Mouse (Mus musculus) neural tube, embryonic 14.5 days (tissue): ENCODE measurements around the gene Cdc45. TPM values are rescaled to one million over a fixed set of nuclear protein-coding genes. Genes with fewer than 3 reads are reported as not detected.

Experiments
- ATAC-seq: fragments of 200-750 bp; cut with Nextera tagmentation; 2 replicates; pipeline ENCODE4 v1.8.0; 2017; ENCODE audit warnings: low read depth, mild to moderate bottlenecking, moderate TSS enrichment, moderate library complexity
- H3K27ac ChIP-seq: fragments of 300-500 bp; sonication (generic); 2 replicates; pipeline ENCODE4 v1.5.1; 2014; ENCODE audit warnings: low read depth, mild to moderate bottlenecking, control low read depth, low read length, moderate library complexity, mixed read lengths
- H3K27me3 ChIP-seq: fragments of 300-500 bp; sonication (generic); 2 replicates; pipeline ENCODE4 v1.6.1; 2014; ENCODE audit warnings: low read length; ENCODE audit not compliant: control insufficient read depth, insufficient read depth
- H3K36me3 ChIP-seq: fragments of 300-500 bp; sonication (generic); 2 replicates; pipeline ENCODE4 v1.6.1; 2014; ENCODE audit warnings: low read length, mixed read lengths; ENCODE audit not compliant: control insufficient read depth, insufficient read depth
- H3K4me1 ChIP-seq: fragments of 300-500 bp; sonication (generic); 2 replicates; pipeline ENCODE4 v1.6.1; 2014; ENCODE audit warnings: low read length; ENCODE audit not compliant: control insufficient read depth, insufficient read depth
- H3K4me2 ChIP-seq: fragments of 300-500 bp; sonication (generic); 2 replicates; pipeline ENCODE4 v1.6.1; 2014; ENCODE audit warnings: mild to moderate bottlenecking, low read depth, low read length, control low read depth
- H3K4me3 ChIP-seq: fragments of 300-500 bp; sonication (generic); 2 replicates; pipeline ENCODE4 v1.5.1; 2014; ENCODE audit warnings: low read depth, low read length, control low read depth, mixed read lengths
- H3K9ac ChIP-seq: fragments of 300-500 bp; sonication (generic); replicated peaks from 2 replicates; pipeline ENCODE4 v1.6.1; 2014; ENCODE audit warnings: low read depth, mild to moderate bottlenecking, control low read depth, low read length, mixed read lengths
- H3K9me3 ChIP-seq: fragments of 300-500 bp; sonication (generic); 2 replicates; pipeline ENCODE4 v1.6.1; 2016; ENCODE audit warnings: low read length; ENCODE audit not compliant: control insufficient read depth
- WGBS: fragments of 180-500 bp; shearing (Covaris S2); extraction: QIAGEN DNeasy Blood & Tissue Kit; methylation state at CpG from one replicate; pipeline ENCODE4 v1.1.7; 2014; 5-methylcytosine and 5-hydroxymethylcytosine counted together
- polyA plus RNA-seq: library from polyadenylated mRNA; unstranded; fragments of >200 nt; fragmentation: Nextera tagmentation; extraction: Ambion mirVana; gene quantifications from 2 replicates; pipeline ENCODE4 v1.2.1, GENCODE M21; 2014

Gene Cdc45
- polyA plus RNA-seq, 1 experiment from 2014 or later: 5.6 TPM

DNA sequence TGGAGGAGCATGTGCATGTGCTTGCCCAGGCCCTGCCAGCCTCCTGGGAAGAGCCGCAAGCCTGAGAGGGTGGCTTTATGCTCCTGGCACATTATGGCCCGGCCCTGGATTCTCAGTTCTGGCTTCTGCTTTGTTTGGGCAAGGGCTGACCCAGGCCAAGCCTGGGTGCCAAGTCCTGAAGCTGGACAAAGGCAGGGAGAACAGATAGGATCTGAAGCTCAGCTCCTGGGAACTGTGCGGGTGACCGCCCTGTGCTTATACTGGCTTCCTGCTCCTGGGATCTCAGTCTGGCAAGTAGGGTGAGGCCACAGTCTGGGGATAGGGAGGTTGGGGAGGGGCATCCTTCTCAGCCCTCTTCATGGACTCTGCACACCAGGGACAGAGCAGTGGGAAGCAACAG, 50.1 kb downstream of the Cdc45 start:
- no peak for ATAC-seq
- no peak overlapping the region for H3K4me3 ChIP-seq
- WGBS: 94% methylated on average over 4 of the region's 4 CpGs

DNA sequence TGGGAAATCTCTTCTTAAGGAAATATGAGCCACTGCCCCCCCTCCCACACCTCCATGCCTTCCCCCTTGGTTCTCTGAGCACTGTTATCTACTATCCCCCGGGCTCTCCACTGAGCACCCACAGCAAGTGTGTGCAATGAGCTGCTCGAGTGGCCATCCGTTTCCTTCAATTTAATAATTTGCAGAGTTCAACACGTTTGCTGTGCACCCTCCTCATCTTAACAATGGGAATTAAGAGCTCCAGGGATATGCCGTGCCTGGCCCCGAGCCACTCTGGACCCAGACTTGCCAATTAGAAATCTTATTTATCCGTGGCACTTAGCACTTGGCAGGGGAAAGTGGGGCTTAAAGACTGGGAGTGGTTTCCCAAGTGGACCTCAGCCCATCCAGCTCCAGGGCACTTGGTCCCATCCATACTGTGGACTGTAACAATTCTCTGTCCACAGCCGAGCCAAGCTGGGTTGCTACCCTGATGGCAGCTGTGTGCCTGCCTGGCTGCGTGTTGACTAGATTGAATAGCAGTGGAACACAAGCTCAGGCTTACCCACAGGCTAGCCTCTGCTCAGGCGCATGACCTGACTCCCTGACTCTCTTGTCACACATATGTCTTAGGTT, 59.8 kb downstream of the Cdc45 start:
- H3K9ac ChIP-seq: no peak overlapping the region
- no peaks in the 10 kb centered on the region for H3K9me3 ChIP-seq
- no peak for ATAC-seq
- H3K27me3 ChIP-seq: no peaks in the 10 kb centered on the region
- H3K27ac ChIP-seq: no peak overlapping the region
- H3K36me3 ChIP-seq: no peaks in the 10 kb centered on the region
- H3K4me1 ChIP-seq: no peaks in the 10 kb centered on the region
- no peak overlapping the region for H3K4me2 ChIP-seq
- H3K4me3 ChIP-seq: no peak overlapping the region
- whole genome bisulfite sequencing: 87% methylated on average over 10 of the region's 10 CpGs

More for the DNA sequence above, 50.1 kb downstream of the Cdc45 start:
- no peaks in the 10 kb centered on the region for H3K9me3 ChIP-seq
- no peaks in the 10 kb centered on the region for H3K27me3 ChIP-seq
- no peak overlapping the region for H3K27ac ChIP-seq
- H3K9ac ChIP-seq: no peak overlapping the region
- no peaks in the 10 kb centered on the region for H3K36me3 ChIP-seq
- no peaks in the 10 kb centered on the region for H3K4me1 ChIP-seq
- H3K4me2 ChIP-seq: no peak overlapping the region

DNA sequence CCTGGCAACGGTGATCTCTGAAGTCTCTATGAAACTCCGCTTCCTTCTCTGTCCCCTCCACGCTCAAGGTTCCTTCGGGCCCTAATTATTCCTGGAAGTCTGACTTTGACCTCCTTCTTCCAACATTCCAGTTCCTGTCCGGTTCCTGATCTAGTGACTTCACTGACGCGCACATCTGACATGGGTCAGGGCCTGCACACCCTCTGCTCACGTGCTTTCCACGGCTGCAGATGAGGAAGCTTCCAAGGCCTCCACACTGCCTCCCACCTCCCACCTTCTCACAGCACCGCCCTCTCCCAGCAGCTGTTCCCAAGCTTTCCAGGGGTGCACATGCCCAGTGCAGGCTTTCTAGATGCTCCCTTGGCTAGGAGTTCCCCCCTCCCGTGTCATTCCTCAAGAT, 60.7 kb downstream of the Cdc45 start:
- H3K36me3 ChIP-seq: no peaks in the 10 kb centered on the region
- no peak overlapping the region for H3K9ac ChIP-seq
- 86% methylated on average over 11 of the region's 11 CpGs for WGBS
- no peaks in the 10 kb centered on the region for H3K4me1 ChIP-seq
- ATAC-seq: no peak
- H3K4me3 ChIP-seq: no peak overlapping the region
- no peaks in the 10 kb centered on the region for H3K27me3 ChIP-seq
- H3K27ac ChIP-seq: no peak overlapping the region
- H3K4me2 ChIP-seq: no peak overlapping the region
- no peaks in the 10 kb centered on the region for H3K9me3 ChIP-seq

DNA sequence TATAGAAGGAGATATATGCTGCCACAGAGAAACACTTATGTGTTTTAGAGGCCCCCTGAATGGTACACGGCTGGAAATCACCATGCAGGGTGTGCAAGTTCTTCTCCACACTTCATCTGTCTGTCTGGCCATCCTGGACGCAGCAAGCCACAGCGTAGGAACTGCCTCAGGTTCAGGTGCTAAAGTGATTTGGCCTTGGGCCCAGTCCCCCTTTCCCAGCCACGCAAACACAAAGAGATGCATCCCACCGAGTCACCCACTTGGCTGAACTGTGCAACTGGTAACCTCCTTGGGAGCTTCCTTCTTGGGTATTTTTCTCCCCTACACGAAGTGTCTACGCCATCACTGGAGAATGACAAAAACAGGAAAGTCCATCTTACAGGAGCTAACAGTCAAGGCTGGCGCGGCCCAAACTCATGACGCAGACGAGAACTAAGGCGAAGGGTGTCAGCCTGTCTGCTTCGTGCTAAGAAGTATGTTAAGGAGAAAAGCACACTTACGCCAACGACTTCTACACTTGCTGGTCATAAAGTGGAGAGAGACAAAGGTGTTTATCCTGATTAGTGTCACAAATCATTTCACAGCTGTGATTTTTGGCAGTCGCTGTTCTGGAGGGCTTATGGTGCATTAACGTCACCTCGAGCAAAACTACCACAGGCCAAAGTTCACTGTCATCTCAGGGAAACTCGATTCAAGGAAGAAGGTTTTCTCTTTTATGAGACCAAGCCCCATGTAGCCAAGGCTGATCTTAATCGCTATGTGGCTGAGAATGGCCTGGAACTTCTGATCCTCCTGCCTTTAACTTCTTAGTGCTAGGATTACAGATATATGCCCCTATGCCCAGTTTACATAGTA, 65.3 kb downstream of the Cdc45 start:
- WGBS: 84% methylated on average over 20 of the region's 20 CpGs
- Histone ChIP-seq H3K4me1 (no peaks in the 10 kb centered on the region), H3K9ac (no peak overlapping the region), H3K4me3 (no peak overlapping the region), H3K27ac (no peak overlapping the region), H3K4me2 (no peak overlapping the region), H3K36me3 (no peaks in the 10 kb centered on the region), H3K27me3 (no peaks in the 10 kb centered on the region), H3K9me3 (no peaks in the 10 kb centered on the region)
- no peak for ATAC-seq

DNA sequence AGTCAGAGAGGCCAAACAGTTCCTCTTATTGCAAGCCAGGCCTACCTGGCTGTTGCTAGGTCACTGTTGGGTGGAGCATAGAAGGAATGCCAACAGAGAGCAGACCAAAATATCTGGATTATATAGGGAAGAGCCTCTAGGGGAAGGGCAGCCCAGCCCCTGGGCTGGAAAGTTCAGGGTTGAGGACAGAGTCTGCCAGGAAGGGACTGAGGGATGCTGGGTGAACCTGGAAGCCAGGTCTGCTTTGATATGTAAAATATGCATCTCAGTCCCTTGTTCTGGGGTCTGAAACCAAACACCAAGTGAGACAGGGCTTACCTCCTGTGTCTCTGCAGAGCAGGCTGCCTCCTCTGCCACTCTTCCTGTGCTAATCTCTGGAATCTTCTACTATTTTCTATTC, 73.5 kb downstream of the Cdc45 start:
- H3K27ac ChIP-seq: no peak overlapping the region
- no peaks in the 10 kb centered on the region for H3K9me3 ChIP-seq
- ATAC-seq: no peak
- H3K9ac ChIP-seq: no peak overlapping the region
- no peaks in the 10 kb centered on the region for H3K27me3 ChIP-seq
- no peak overlapping the region for H3K4me2 ChIP-seq
- no peak overlapping the region for H3K4me3 ChIP-seq
- no peaks in the 10 kb centered on the region for H3K36me3 ChIP-seq
- no peaks in the 10 kb centered on the region for H3K4me1 ChIP-seq

DNA sequence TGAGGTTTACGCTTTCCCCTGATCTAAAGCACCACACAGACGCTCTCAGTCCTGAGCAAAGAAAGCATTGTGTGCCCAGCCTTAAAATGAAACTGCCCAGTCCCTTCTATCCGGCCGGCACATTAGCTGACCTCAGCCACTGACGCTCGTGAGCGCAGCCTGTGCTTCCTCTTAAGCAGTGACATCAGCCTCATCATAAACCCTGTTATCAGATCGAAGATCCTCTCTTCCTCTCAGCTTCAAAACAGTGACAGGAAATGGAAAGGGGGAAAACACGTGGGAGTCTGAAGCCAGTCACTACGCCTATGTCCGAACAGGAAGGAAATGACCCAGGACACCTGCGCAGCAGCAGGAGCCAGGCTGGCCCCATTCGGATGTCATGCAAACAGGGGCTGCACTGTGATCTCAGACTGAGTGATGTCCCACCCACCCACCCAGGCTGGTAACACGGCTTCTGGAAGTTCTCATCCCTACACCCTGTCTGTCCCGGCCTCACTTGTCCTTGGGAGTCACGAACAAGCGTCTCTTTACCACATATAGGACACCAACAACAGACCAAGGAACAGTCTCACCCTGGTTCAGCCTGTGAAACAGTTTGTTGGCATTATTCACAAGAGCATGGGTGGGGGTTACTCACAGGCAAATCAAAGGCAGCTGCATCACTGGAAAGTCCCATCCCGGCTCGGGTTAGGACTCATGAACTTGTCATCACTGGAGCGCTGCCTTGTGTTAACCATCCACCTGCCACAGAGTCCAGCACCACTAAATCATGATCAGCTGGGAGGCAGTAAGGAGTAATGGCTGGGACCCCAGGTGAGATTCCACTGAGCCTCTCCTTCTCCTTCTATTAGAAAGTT, 78.5 kb downstream of the Cdc45 start:
- Histone ChIP-seq H3K4me1 (no peaks in the 10 kb centered on the region), H3K9ac (no peak overlapping the region), H3K27ac (no peak overlapping the region), H3K27me3 (no peaks in the 10 kb centered on the region), H3K9me3 (no peaks in the 10 kb centered on the region), H3K4me3 (no peak overlapping the region), H3K4me2 (no peak overlapping the region), H3K36me3 (no peaks in the 10 kb centered on the region)
- no peak for ATAC-seq
- WGBS: 61% methylated on average over 20 of the region's 20 CpGs

DNA sequence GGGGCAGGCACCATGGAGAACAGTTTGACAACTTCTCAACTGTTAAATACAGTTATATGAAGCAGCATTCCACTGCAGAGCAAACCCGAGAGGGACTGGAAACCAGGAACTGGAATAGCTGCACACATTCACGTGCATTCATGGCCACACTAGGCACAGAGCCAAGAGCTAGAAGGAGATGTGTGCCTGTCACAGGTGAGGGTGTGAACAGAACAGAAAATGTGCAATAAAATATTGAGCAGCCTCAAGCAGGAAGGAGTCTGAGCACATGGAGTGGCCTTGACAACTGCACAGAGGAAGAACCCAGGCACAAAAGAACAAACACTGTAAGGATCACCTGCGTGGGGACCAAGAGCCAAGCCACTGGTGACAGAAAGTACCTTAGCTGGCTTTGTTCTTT, 81.1 kb downstream of the Cdc45 start:
- ATAC-seq: no peak
- no peak overlapping the region for H3K4me3 ChIP-seq
- H3K27me3 ChIP-seq: no peaks in the 10 kb centered on the region
- H3K27ac ChIP-seq: no peak overlapping the region
- no peaks in the 10 kb centered on the region for H3K36me3 ChIP-seq
- 73% methylated on average over 3 of the region's 3 CpGs for WGBS
- no peaks in the 10 kb centered on the region for H3K4me1 ChIP-seq
- H3K9me3 ChIP-seq: no peaks in the 10 kb centered on the region
- H3K9ac ChIP-seq: no peak overlapping the region
- H3K4me2 ChIP-seq: no peak overlapping the region
